Mouse (Mus musculus) thymus, postnatal 36 days (tissue): ENCODE results near the gene Svs3a.
"Not testable (repeated sequence)": the region's sequence is repeated elsewhere in the genome, so short reads cannot be mapped to it uniquely, and the experiment has no call there.

Source experiments
- DNase-seq, 2 experiments: peaks; one replicate each; pipeline ENCODE4 v3.0.0; 2022; ENCODE audit warnings: mixed read lengths in 2 of 2

The Svs3a gene

GRCm38 (mm10) chr2:164288968-164289367, at the start of gene Svs3a:
Svs3a (plus strand) TSS chr2:164289268.
- not testable (repeated sequence) for DNase-seq

- not testable (repeated sequence) for DNase-seq
Measured at GRCm38 (mm10) chr2:164256540-164256939, 32.5 kb upstream of the Svs3a start, which contains the start of gene Svs3b. Svs3b (minus strand) TSS chr2:164256640.

- no peak for DNase-seq
Measured at GRCm38 (mm10) chr2:164278359-164278758, 10.7 kb upstream of the Svs3a start, which contains the start of gene Svs4. Svs4 (minus strand) TSS chr2:164278459.

- no peak for DNase-seq
Measured at GRCm38 (mm10) chr2:164312599-164312998, 23.5 kb downstream of the Svs3a start.

- DNase-seq: not testable (repeated sequence)
Measured at GRCm38 (mm10) chr2:164315460-164315859, 26.4 kb downstream of the Svs3a start.

GRCm38 (mm10) chr2:164316451-164316850, 27.4 kb downstream of the Svs3a start, which contains the start of gene Svs6:
Svs6 (plus strand) TSS chr2:164316751.
- DNase-seq: not testable (repeated sequence)

GRCm38 (mm10) chr2:164320983-164321382, 31.9 kb downstream of the Svs3a start:
- no peak for DNase-seq

GRCm38 (mm10) chr2:164332440-164332839, 43.4 kb downstream of the Svs3a start, which contains the start of gene Svs5:
Svs5 (plus strand) TSS chr2:164332740.
- DNase-seq: not testable (repeated sequence)
